ENCODE assay signal across 22 mouse cellular contexts in genomic region chr11:108263868-108264267, GRCm38 (mm10).
DNase-seq lines count a peak whose midpoint lies in the region; ATAC-seq and TF ChIP-seq lines count a peak whose summit lies in the region.
"Had no signal": no experiment of that assay in that cellular context is flagged by ENCODE, and none has a peak within 500 bp of the region (broad histone marks: within the 10 kb centered on the region; RNA-seq: fewer than 3 reads in every experiment).

No protein-coding gene starts in this region.

- H3K36me3 ChIP-seq in stomach, embryonic 16.5 days (ENCODE audit: control insufficient read depth, insufficient read depth, low read length), result no peaks in the 10 kb centered on the region
- H3K36me3 ChIP-seq in stomach, postnatal 0 days (ENCODE audit: control insufficient read depth, insufficient read depth, low read length), result no peaks in the 10 kb centered on the region
- no peaks in the 10 kb centered on the region for H3K36me3 ChIP-seq in intestine, embryonic 16.5 days (ENCODE audit: control insufficient read depth, insufficient read depth, low read length)
- H3K36me3 ChIP-seq in liver, embryonic 15.5 days (replicated peaks), result no peaks in the 10 kb centered on the region
- H3K36me3 ChIP-seq: embryonic facial prominence, embryonic 10.5 days; forebrain, embryonic 15.5 days; neural tube, embryonic 13.5 days had no signal

- peaks cover 20% of the 10 kb centered on the region for H3K4me1 ChIP-seq in stomach, embryonic 16.5 days (ENCODE audit: control insufficient read depth, insufficient read depth, low read length)
- H3K4me1 ChIP-seq in stomach, postnatal 0 days (replicated peaks; ENCODE audit: control insufficient read depth, insufficient read depth), result peaks cover 7% of the 10 kb centered on the region
- peaks cover 16% of the 10 kb centered on the region for H3K4me1 ChIP-seq in intestine, embryonic 16.5 days (ENCODE audit: control insufficient read depth, insufficient read depth, low read length)
- peaks cover 21% of the 10 kb centered on the region for H3K4me1 ChIP-seq in liver, embryonic 15.5 days (replicated peaks)

- no peak for DNase-seq in stomach, postnatal 0 days (ENCODE audit: low spot score)
- DNase-seq in cerebellum, adult 8-10 months, result no peak
- no peak for DNase-seq in right cerebral cortex, postnatal 4 days
- DNase-seq in thymus, postnatal 36 days, result no peak
- DNase-seq: adrenal gland, postnatal 10 days; cerebellum, adult 9-10 months; gastrocnemius, postnatal 25 days; kidney, adult 8-10 months; kidney, postnatal 10 days; lung, adult 18-20 months; lung, postnatal 14 days; retina, postnatal 1 day; right cerebral cortex, postnatal 25 days; thymus, adult 2 months had no signal

- WGBS in stomach, embryonic 16.5 days, result 61% methylated on average over 1 of the region's 1 CpGs
- WGBS in stomach, postnatal 0 days, result 48% methylated on average over 1 of the region's 1 CpGs
- 44% methylated on average over 1 of the region's 1 CpGs for WGBS in intestine, embryonic 16.5 days
- whole genome bisulfite sequencing in liver, embryonic 15.5 days (ENCODE audit: insufficient replicate concordance), result 10% methylated on average over 1 of the region's 1 CpGs

- TF ChIP-seq CTCF in stomach, postnatal 0 days (IDR thresholded peaks at IDR 0.05; ENCODE audit: low read depth), result no peak

- no peaks in the 10 kb centered on the region for H3K27me3 ChIP-seq in stomach, embryonic 16.5 days (ENCODE audit: control insufficient read depth, insufficient read depth, low read length)
- H3K27me3 ChIP-seq in stomach, postnatal 0 days (ENCODE audit: control insufficient read depth, insufficient read depth, low read length), result no peaks in the 10 kb centered on the region
- no peaks in the 10 kb centered on the region for H3K27me3 ChIP-seq in intestine, embryonic 16.5 days (replicated peaks; ENCODE audit: control insufficient read depth, insufficient read depth, low read length)
- no peaks in the 10 kb centered on the region for H3K27me3 ChIP-seq in liver, embryonic 15.5 days
- H3K27me3 ChIP-seq: neural tube, embryonic 13.5 days had no signal

- H3K9me3 ChIP-seq in stomach, embryonic 16.5 days (replicated peaks; ENCODE audit: control insufficient read depth, low read length), result no peaks in the 10 kb centered on the region
- H3K9me3 ChIP-seq in stomach, postnatal 0 days (ENCODE audit: control insufficient read depth, low read length), result no peaks in the 10 kb centered on the region
- no peaks in the 10 kb centered on the region for H3K9me3 ChIP-seq in intestine, embryonic 16.5 days (ENCODE audit: control insufficient read depth, low read length)
- H3K9me3 ChIP-seq in liver, embryonic 15.5 days (replicated peaks), result no peaks in the 10 kb centered on the region
- H3K9me3 ChIP-seq: embryonic facial prominence, embryonic 10.5 days; forebrain, embryonic 15.5 days; neural tube, embryonic 13.5 days had no signal

- no peak overlapping the region for H3K4me3 ChIP-seq in stomach, embryonic 16.5 days (replicated peaks; ENCODE audit: low read length)
- H3K4me3 ChIP-seq in stomach, postnatal 0 days (ENCODE audit: low read depth, low read length), result no peak overlapping the region
- H3K4me3 ChIP-seq in intestine, embryonic 16.5 days (ENCODE audit: low read length), result no peak overlapping the region
- H3K4me3 ChIP-seq in liver, embryonic 15.5 days (replicated peaks), result no peak overlapping the region
- H3K4me3 ChIP-seq: embryonic facial prominence, embryonic 10.5 days; forebrain, embryonic 15.5 days; myocyte; neural tube, embryonic 13.5 days had no signal

- peak overlapping the region; percentile 23; the same call in 1 of the 2 replicates for H3K27ac ChIP-seq in stomach, embryonic 16.5 days (ENCODE audit: low read length)
- no peak overlapping the region for H3K27ac ChIP-seq in stomach, postnatal 0 days (replicated peaks)
- H3K27ac ChIP-seq in intestine, embryonic 16.5 days (ENCODE audit: low read length), result no peak overlapping the region
- no peak overlapping the region for H3K27ac ChIP-seq in liver, embryonic 15.5 days (replicated peaks)
- H3K27ac ChIP-seq: embryonic facial prominence, embryonic 10.5 days; forebrain, embryonic 15.5 days; neural tube, embryonic 13.5 days had no signal

- no peak for TF ChIP-seq EP300 in stomach, postnatal 0 days (optimal IDR thresholded peaks at IDR 0.05)

- ATAC-seq in stomach, embryonic 16.5 days (ENCODE audit: insufficient read depth, low FRiP score), result no peak
- no peak for ATAC-seq in stomach, postnatal 0 days (ENCODE audit: low FRiP score, low TSS enrichment)
- peak; percentile 53 for ATAC-seq in intestine, embryonic 16.5 days
- peak; percentile 79 for ATAC-seq in liver, embryonic 15.5 days (ENCODE audit: insufficient read depth)
- ATAC-seq: forebrain, embryonic 15.5 days; midbrain, embryonic 16.5 days had no signal

- H3K9ac ChIP-seq in stomach, embryonic 16.5 days (ENCODE audit: low read length), result no peak overlapping the region
- no peak overlapping the region for H3K9ac ChIP-seq in stomach, postnatal 0 days (ENCODE audit: low read length)
- H3K9ac ChIP-seq in intestine, embryonic 16.5 days (ENCODE audit: low read depth, low read length), result no peak overlapping the region
- H3K9ac ChIP-seq in liver, embryonic 15.5 days, result no peak overlapping the region
- H3K9ac ChIP-seq: forebrain, embryonic 15.5 days; neural tube, embryonic 13.5 days had no signal

- no peak overlapping the region for H3K4me2 ChIP-seq in stomach, embryonic 16.5 days (ENCODE audit: low read depth, low read length)
- H3K4me2 ChIP-seq in stomach, postnatal 0 days (replicated peaks; ENCODE audit: low read depth), result no peak overlapping the region
- no peak overlapping the region for H3K4me2 ChIP-seq in intestine, embryonic 16.5 days (ENCODE audit: low read depth, low read length)
- H3K4me2 ChIP-seq in liver, embryonic 15.5 days, result no peak overlapping the region
- H3K4me2 ChIP-seq: forebrain, embryonic 15.5 days; neural tube, embryonic 13.5 days had no signal

Comparison
In these comparisons a context has a peak if more than half of its experiments do, and no peak if none do; other contexts are left out.
1. ATAC-seq: peak in intestine, embryonic 16.5 days (single experiment) and liver, embryonic 15.5 days (single experiment); none in stomach, embryonic 16.5 days (single experiment) and stomach, postnatal 0 days (single experiment).